Mouse (Mus musculus): ENCODE data around the gene Runx1.

GRCm38 (mm10) chr16:92615234-92615799 lies 210.6 kb downstream of the Runx1 start:
- TF ChIP-seq EP300 (IDR thresholded peaks at IDR 0.05; ENCODE audit: low read length) (no peak), MAX (IDR thresholded peaks at IDR 0.05; ENCODE audit: low read length) (no peak), CTCF (conservative IDR thresholded peaks at IDR 0.05 in 1 of 2, IDR thresholded peaks at IDR 0.05 in 1 of 2; ENCODE audit: low read depth in 2 of 2, low read length in 2 of 2) (peak in 1 of 2 experiments; percentile 67; a peak in 2 of 4 replicates), GABPA (IDR thresholded peaks at IDR 0.05; ENCODE audit: insufficient replicate concordance, low read depth, low read length) (no peak), TCF12 (IDR thresholded peaks at IDR 0.05; ENCODE audit: low read depth, low read length) (no peak), MAFK (IDR thresholded peaks at IDR 0.05; ENCODE audit: insufficient replicate concordance, low read length) (no peak)
